Mouse (Mus musculus) CH12.LX (cell line): ENCODE data around the gene Cyp4f14. TPM values are rescaled to one million over a fixed set of nuclear protein-coding genes. Genes with fewer than 3 reads are reported as not detected.

Experiments used
- DNase-seq: peaks from one replicate; pipeline ENCODE4 v3.0.0-alpha.2; 2013; ENCODE audit errors: extremely low read depth
- H3K27ac ChIP-seq: 2 replicates; pipeline ENCODE4 v1.5.1; 2012; ENCODE audit warnings: low read depth, mild to moderate bottlenecking, control low read depth, moderate library complexity; ENCODE audit not compliant: insufficient read depth
- H3K27me3 ChIP-seq: replicated peaks from 2 replicates; pipeline ENCODE3; 2012; ENCODE audit warnings: inconsistent platforms
- H3K36me3 ChIP-seq, 2 experiments: replicated peaks in 1 of 2; 2 replicates each; pipeline versions ENCODE3 to v1.6.1; 2012; ENCODE audit warnings: inconsistent platforms in 1 of 2, low read length in 1 of 2, mild to moderate bottlenecking in 1 of 2, mixed read lengths in 1 of 2, moderate library complexity in 1 of 2; ENCODE audit not compliant: control insufficient read depth in 1 of 2, insufficient read depth in 1 of 2
- H3K4me1 ChIP-seq, 2 experiments: 2 replicates each; pipeline ENCODE4 v1.6.1; 2012; ENCODE audit warnings: inconsistent platforms in 1 of 2, moderate library complexity in 1 of 2; ENCODE audit not compliant: insufficient read depth in 2 of 2, control insufficient read depth in 1 of 2
- H3K4me2 ChIP-seq: 2 replicates; pipeline ENCODE4 v1.6.1; 2012; ENCODE audit warnings: low read depth, mild to moderate bottlenecking, control low read depth; ENCODE audit not compliant: poor library complexity, insufficient read depth, severe bottlenecking
- H3K4me3 ChIP-seq, 3 experiments: fragments of 150-350 bp in 1 of 3; sonication (generic) in 1 of 3; replicated peaks in 1 of 3; 2 replicates each; pipeline versions ENCODE3 to v1.5.1; 2011 to 2012; ENCODE audit warnings: low read depth in 2 of 3, low read length in 2 of 3, mild to moderate bottlenecking in 2 of 3, moderate library complexity in 2 of 3, control low read depth in 1 of 3, improper control_type of control experiment in 1 of 3, inconsistent platforms in 1 of 3, mixed read lengths in 1 of 3; ENCODE audit not compliant: poor library complexity in 1 of 3
- H3K79me2 ChIP-seq: replicated peaks from 2 replicates; pipeline ENCODE4 v1.6.1; 2012; ENCODE audit warnings: mild to moderate bottlenecking, moderate library complexity; ENCODE audit not compliant: control insufficient read depth, poor library complexity, insufficient read depth, severe bottlenecking; ENCODE audit errors: extremely low read depth
- H3K9ac ChIP-seq: 2 replicates; pipeline ENCODE4 v1.6.1; 2012; ENCODE audit warnings: low read depth, mild to moderate bottlenecking, control low read depth, moderate library complexity; ENCODE audit not compliant: insufficient read depth
- H3K9me3 ChIP-seq: replicated peaks from 2 replicates; pipeline ENCODE3; 2012; ENCODE audit warnings: low read length, inconsistent platforms, mixed read lengths
- CHD2 ChIP-seq: IDR thresholded peaks from 2 replicates; pipeline ENCODE4 v1.6.1; 2011; ENCODE audit warnings: low read length, improper control_type of control experiment
- CTCF ChIP-seq, 2 experiments: IDR thresholded peaks in 1 of 2; conservative IDR thresholded peaks in 1 of 2; 2 replicates each; pipeline ENCODE4 v1.5.1; 2011 to 2012; ENCODE audit warnings: low read depth in 2 of 2, low read length in 2 of 2, improper control_type of control experiment in 1 of 2, inconsistent platforms in 1 of 2, mild to moderate bottlenecking in 1 of 2, moderate library complexity in 1 of 2
- E2F4 ChIP-seq: IDR thresholded peaks from 2 replicates; pipeline ENCODE4 v1.6.1; 2011; ENCODE audit warnings: low read depth, low read length, improper control_type of control experiment; ENCODE audit not compliant: insufficient replicate concordance
- JUN ChIP-seq: IDR thresholded peaks from 2 replicates; pipeline ENCODE4 v1.6.1; 2011; ENCODE audit warnings: low read depth, mild to moderate bottlenecking, low read length, improper control_type of control experiment, moderate library complexity; ENCODE audit not compliant: insufficient read depth
- JUND ChIP-seq: conservative IDR thresholded peaks from 2 replicates; pipeline ENCODE4 v1.6.1; 2011; ENCODE audit warnings: low read depth, low read length, improper control_type of control experiment
- MAX ChIP-seq: IDR thresholded peaks from 2 replicates; pipeline ENCODE4 v1.6.1; 2011; ENCODE audit warnings: low read length, improper control_type of control experiment
- MAZ ChIP-seq: IDR thresholded peaks from 2 replicates; pipeline ENCODE4 v1.6.1; 2012; ENCODE audit warnings: low read depth, mild to moderate bottlenecking, inconsistent platforms, low read length, improper control_type of control experiment, moderate library complexity
- MEF2A ChIP-seq: IDR thresholded peaks from 2 replicates; pipeline ENCODE4 v1.6.1; 2014; ENCODE audit warnings: low read depth, mild to moderate bottlenecking, inconsistent platforms, low read length, improper control_type of control experiment, borderline replicate concordance
- MXI1 ChIP-seq: IDR thresholded peaks from 2 replicates; pipeline ENCODE4 v1.6.1; 2011; ENCODE audit warnings: mild to moderate bottlenecking, low read depth, low read length, improper control_type of control experiment
- MYC ChIP-seq: IDR thresholded peaks from 2 replicates; pipeline ENCODE4 v1.6.1; 2011; ENCODE audit warnings: low read depth, mild to moderate bottlenecking, improper control_type of control experiment, low read length
- NRF1 ChIP-seq: IDR thresholded peaks from 2 replicates; pipeline ENCODE4 v1.6.1; 2014; ENCODE audit warnings: low read depth, mild to moderate bottlenecking, inconsistent platforms, low read length, improper control_type of control experiment, moderate library complexity
- POLR2AphosphoS2 ChIP-seq: IDR thresholded peaks from 2 replicates; pipeline ENCODE4 v1.6.1; 2011; ENCODE audit warnings: low read depth, low read length, improper control_type of control experiment
- RAD21 ChIP-seq: IDR thresholded peaks from 2 replicates; pipeline ENCODE4 v1.6.1; 2011; ENCODE audit warnings: low read depth, mild to moderate bottlenecking, low read length, improper control_type of control experiment, moderate library complexity
- RCOR1 ChIP-seq: conservative IDR thresholded peaks from 2 replicates; pipeline ENCODE4 v1.6.1; 2012; ENCODE audit warnings: low read depth, mild to moderate bottlenecking, inconsistent platforms, low read length, improper control_type of control experiment
- TCF12 ChIP-seq: IDR thresholded peaks from 2 replicates; pipeline ENCODE4 v1.6.1; 2014; ENCODE audit warnings: low read depth, mild to moderate bottlenecking, inconsistent platforms, low read length, improper control_type of control experiment
- UBTF ChIP-seq: IDR thresholded peaks from 2 replicates; pipeline ENCODE4 v1.6.1; 2012; ENCODE audit warnings: low read depth, mild to moderate bottlenecking, inconsistent platforms, low read length, improper control_type of control experiment, moderate library complexity
- USF2 ChIP-seq: conservative IDR thresholded peaks from 2 replicates; pipeline ENCODE4 v1.6.1; 2011; ENCODE audit warnings: low read depth, low read length, improper control_type of control experiment
- ZKSCAN1 ChIP-seq: IDR thresholded peaks from 2 replicates; pipeline ENCODE4 v1.6.1; 2012; ENCODE audit warnings: low read depth, inconsistent platforms, low read length, improper control_type of control experiment, borderline replicate concordance
- ZMIZ1 ChIP-seq: IDR thresholded peaks from 2 replicates; pipeline ENCODE4 v1.6.1; 2012; ENCODE audit warnings: low read depth, mild to moderate bottlenecking, inconsistent platforms, low read length, improper control_type of control experiment
- dilution Hi-C: fragments of 300-500 bp; cut with MboI; formaldehyde crosslinking; loops from 2 replicates; pipeline ENCODE4 v1.14.3; 2020; ENCODE audit warnings: low sequenced_read_pairs; ENCODE audit not compliant: extremely low pct_unique_long_range_greater_than_20kb, extremely low pct_ligation_motif_present
- in situ Hi-C: fragments of 300-500 bp; cut with MboI; formaldehyde crosslinking; loops from 3 replicates; pipeline ENCODE4 v1.14.3; 2019; ENCODE audit warnings: low sequenced_read_pairs, low pct_ligation_motif_present, low pct_unique_long_range_greater_than_20kb, mixed read lengths
- polyA plus RNA-seq: library from polyadenylated mRNA; unstranded; fragments of >175 nt; gene quantifications from 2 replicates; pipeline ENCODE4 v1.2.1, GENCODE M21; 2012; ENCODE audit warnings: low read depth; ENCODE audit not compliant: insufficient read length
- total RNA-seq, 2 experiments: library from RNA; depleted of rRNA; stranded (reverse); fragments of 300-350 nt in 1 of 2; fragments of >200 nt in 1 of 2; gene quantifications; 2 replicates each; pipeline ENCODE4 v1.2.3; 2012 to 2014

The Cyp4f14 gene
- total and polyA plus RNA-seq, 3 experiments, result not detected

- Histone ChIP-seq H3K4me2 (no peak overlapping the region), H3K27ac (no peak overlapping the region), H3K4me3 (no peak overlapping the region), H3K27me3 (peaks cover 18% of the 10 kb centered on the region), H3K4me1 (peaks cover 0 to 5% of the 10 kb centered on the region in 2 experiments; a peak in 2 of 4 replicates), H3K79me2 (no peaks in the 10 kb centered on the region), H3K9ac (no peak overlapping the region), H3K36me3 (no peaks in the 10 kb centered on the region), H3K9me3 (peaks cover 4% of the 10 kb centered on the region)
- no peak for DNase-seq
- TF ChIP-seq MAZ (no peak), NRF1 (no peak), RAD21 (no peak), CHD2 (no peak), ZKSCAN1 (no peak), JUND (no peak), MXI1 (no peak)
- in situ Hi-C loops (no loop called here), dilution Hi-C loops (no loop called here)
Measured at GRCm38 (mm10) chr17:32919123-32919522, 2.0 kb upstream of the Cyp4f14 start.

DNA sequence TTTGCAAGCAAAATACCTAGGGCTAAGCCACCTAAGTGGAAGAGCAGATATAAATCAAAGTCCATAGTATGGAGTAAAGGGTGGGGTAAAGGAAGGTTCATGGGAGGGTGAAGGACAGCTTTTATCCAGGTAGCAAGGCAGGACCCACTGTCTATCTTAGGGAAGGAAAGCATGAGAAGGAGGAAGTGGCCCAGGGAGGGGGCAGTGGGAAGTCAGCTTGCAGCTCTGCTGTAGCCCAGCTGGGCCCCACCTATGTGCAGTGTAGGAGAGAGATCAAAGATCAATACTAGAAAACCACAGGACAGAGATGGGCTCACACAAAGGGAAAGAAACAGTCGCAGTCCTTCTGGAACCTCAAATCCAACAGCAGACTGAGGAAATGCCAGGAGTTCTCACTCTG, 1.1 kb downstream of the Cyp4f14 start:
- Histone ChIP-seq H3K27ac (no peak overlapping the region), H3K9ac (no peak overlapping the region), H3K9me3 (peaks cover 4% of the 10 kb centered on the region), H3K27me3 (peaks cover 25% of the 10 kb centered on the region), H3K4me1 (peaks cover 0 to 5% of the 10 kb centered on the region in 2 experiments; a peak in 2 of 4 replicates), H3K4me2 (no peak overlapping the region), H3K79me2 (no peaks in the 10 kb centered on the region), H3K4me3 (no peak overlapping the region), H3K36me3 (no peaks in the 10 kb centered on the region)
- DNase-seq, result no peak
- TF ChIP-seq CHD2 (no peak), CTCF (conservative IDR thresholded peaks at IDR 0.05 in 1 of 2, IDR thresholded peaks at IDR 0.05 in 1 of 2; ENCODE audit: low read depth in 2 of 2, low read length in 2 of 2) (no peak), UBTF (no peak), POLR2AphosphoS2 (no peak), ZKSCAN1 (no peak), ZMIZ1 (no peak), USF2 (no peak), MYC (no peak), MAX (no peak), E2F4 (no peak), NRF1 (no peak), RCOR1 (no peak), MEF2A (no peak), JUN (no peak), TCF12 (no peak)
- dilution Hi-C loops, result no loop called here
- in situ Hi-C loops, result no loop called here
